Mouse (Mus musculus) liver, postnatal 0 days (tissue): ENCODE measurements at regions not wholly inside any gene's neighbourhood (a gene's known extent, or its start where the extent isn't known, plus 50 kb on each side); places are given as distances from the start of the nearest gene placed in this dataset.

Source experiments
- CTCF ChIP-seq: sonication (generic); IDR thresholded peaks from 2 replicates; pipeline ENCODE4 v1.5.1; 2016; ENCODE audit warnings: antibody characterized with exemption, low read depth
- EP300 ChIP-seq: IDR thresholded peaks from 2 replicates; pipeline ENCODE4 v1.6.1; 2016; ENCODE audit warnings: antibody characterized with exemption, low read depth, mild to moderate bottlenecking

DNA sequence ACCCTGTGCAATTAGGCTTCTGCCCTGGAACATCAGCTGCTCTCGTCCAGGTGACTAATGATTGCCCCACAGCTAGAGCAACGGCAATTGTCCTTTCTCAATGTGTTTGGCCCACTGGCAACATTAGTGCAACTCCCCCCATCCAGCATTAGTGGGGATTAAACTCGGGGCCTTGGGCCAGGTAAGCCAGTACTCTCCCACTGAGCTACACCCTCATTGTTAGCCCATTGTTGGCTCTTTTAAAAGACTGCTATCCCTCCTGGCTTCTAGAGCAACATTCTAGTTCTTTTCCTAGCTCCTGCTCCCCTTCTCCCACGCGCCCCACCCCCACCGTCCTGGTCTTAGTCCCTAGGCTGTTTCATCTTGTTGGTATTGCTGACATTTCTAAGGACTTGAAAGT, 463.4 kb downstream of the Zfp704 start:
- TF ChIP-seq CTCF (no peak), EP300 (no peak)
